Mouse (Mus musculus) kidney, adult 2 months (tissue): ENCODE results near the gene Pcbp2.
A peak's percentile ranks its signal among the peaks of the same experiment; 100 is the strongest.

Experiments
- CTCF ChIP-seq: fragments of 200-500 bp; conservative IDR thresholded peaks from 2 replicates; pipeline ENCODE4 v1.5.1; 2011; ENCODE audit warnings: low read depth, mild to moderate bottlenecking, control low read depth, low read length, moderate library complexity, mixed read lengths; ENCODE audit not compliant: insufficient read depth, insufficient read length
- POLR2A ChIP-seq: fragments of 200-500 bp; IDR thresholded peaks from one replicate; pipeline ENCODE4 v1.6.1; 2011; ENCODE audit warnings: low read depth, low read length, control low read depth

GRCm38 (mm10) chr15:102517631-102517975 is 47.3 kb downstream of the Pcbp2 start:
- TF ChIP-seq CTCF (no peak), POLR2A (peak; percentile 83)
